Mouse (Mus musculus) neural tube, embryonic 15.5 days (tissue): ENCODE measurements around the gene Cyb561d1. TPM values are rescaled to one million over a fixed set of nuclear protein-coding genes. Genes with fewer than 3 reads are reported as not detected.
"Not testable (repeated sequence)": the region's sequence is repeated elsewhere in the genome, so short reads cannot be mapped to it uniquely, and the experiment has no call there.

Experiments
- ATAC-seq: fragments of 200-750 bp; cut with Nextera tagmentation; 2 replicates; pipeline ENCODE4 v1.8.0; 2017; ENCODE audit warnings: mild to moderate bottlenecking, moderate TSS enrichment, moderate library complexity; ENCODE audit not compliant: low FRiP score
- H3K27ac ChIP-seq: fragments of 300-500 bp; sonication (generic); replicated peaks from 2 replicates; pipeline ENCODE4 v1.5.1; 2015; ENCODE audit warnings: mild to moderate bottlenecking, inconsistent platforms
- H3K27me3 ChIP-seq: fragments of 300-500 bp; sonication (generic); replicated peaks from 2 replicates; pipeline ENCODE4 v1.6.1; 2015; ENCODE audit warnings: inconsistent platforms
- H3K36me3 ChIP-seq: fragments of 300-500 bp; sonication (generic); 2 replicates; pipeline ENCODE4 v1.6.1; 2015; ENCODE audit warnings: inconsistent platforms
- H3K4me1 ChIP-seq: fragments of 300-500 bp; sonication (generic); 2 replicates; pipeline ENCODE4 v1.6.1; 2015; ENCODE audit warnings: inconsistent platforms
- H3K4me2 ChIP-seq: fragments of 300-500 bp; sonication (generic); 2 replicates; pipeline ENCODE4 v1.6.1; 2015; ENCODE audit warnings: inconsistent platforms, mild to moderate bottlenecking, moderate library complexity
- H3K4me3 ChIP-seq: fragments of 300-500 bp; sonication (generic); replicated peaks from 2 replicates; pipeline ENCODE4 v1.5.1; 2015; ENCODE audit warnings: mild to moderate bottlenecking, inconsistent platforms
- H3K9ac ChIP-seq: fragments of 300-500 bp; sonication (generic); replicated peaks from 2 replicates; pipeline ENCODE4 v1.6.1; 2015; ENCODE audit warnings: mild to moderate bottlenecking, inconsistent platforms
- H3K9me3 ChIP-seq: fragments of 300-500 bp; sonication (generic); replicated peaks from 2 replicates; pipeline ENCODE4 v1.6.1; 2016; ENCODE audit warnings: inconsistent platforms
- WGBS: fragments of 180-500 bp; shearing (Covaris S2); methylation state at CpG from one replicate; pipeline ENCODE4 v1.1.7; 2015; ENCODE audit warnings: mixed read lengths; 5-methylcytosine and 5-hydroxymethylcytosine counted together
- polyA plus RNA-seq: library from polyadenylated mRNA; unstranded; fragments of >200 nt; fragmentation: Nextera tagmentation; extraction: Ambion mirVana; gene quantifications from 2 replicates; pipeline ENCODE4 v1.2.1, GENCODE M21; 2015

Gene Cyb561d1
- polyA plus RNA-seq: 3.1 TPM in 2 replicates

GRCm38 (mm10) chr3:108200329-108201323, at the start of gene Cyb561d1:
TSS of gene Cyb561d1 (minus strand) at chr3:108201212.
- 4% methylated on average over 44 of the region's 44 CpGs for WGBS
- peak within 1 kb of the TSS; percentile 81 for H3K4me2 ChIP-seq

GRCm38 (mm10) chr3:108246857-108247256, 45.8 kb upstream of the Cyb561d1 start:
- no peak overlapping the region for H3K9ac ChIP-seq
- H3K27me3 ChIP-seq: no peaks in the 10 kb centered on the region
- no peaks in the 10 kb centered on the region for H3K36me3 ChIP-seq
- H3K4me1 ChIP-seq: no peaks in the 10 kb centered on the region
- H3K9me3 ChIP-seq: no peaks in the 10 kb centered on the region
- no peak overlapping the region for H3K27ac ChIP-seq
- ATAC-seq: no peak
- H3K4me2 ChIP-seq: no peak overlapping the region
- 87% methylated on average over 2 of the region's 2 CpGs for WGBS
- H3K4me3 ChIP-seq: no peak overlapping the region

More at GRCm38 (mm10) chr3:108200329-108201323, at the start of gene Cyb561d1:
- Histone ChIP-seq H3K36me3 (peaks cover 36% of the 10 kb centered on the region), H3K9me3 (no peaks in the 10 kb centered on the region), H3K27me3 (no peaks in the 10 kb centered on the region), H3K4me1 (peaks cover 49% of the 10 kb centered on the region), H3K9ac (peak within 1 kb of the TSS; percentile 65), H3K4me3 (peak within 1 kb of the TSS; percentile 60), H3K27ac (peak within 1 kb of the TSS; percentile 84)
- peak; percentile 80 for ATAC-seq

GRCm38 (mm10) chr3:108241243-108241839, 40.3 kb upstream of the Cyb561d1 start:
- no peak overlapping the region for H3K4me2 ChIP-seq
- H3K9ac ChIP-seq: no peak overlapping the region
- no peaks in the 10 kb centered on the region for H3K27me3 ChIP-seq
- no peaks in the 10 kb centered on the region for H3K36me3 ChIP-seq
- no peak overlapping the region for H3K27ac ChIP-seq
- H3K4me3 ChIP-seq: no peak overlapping the region
- H3K4me1 ChIP-seq: no peaks in the 10 kb centered on the region
- WGBS: 93% methylated on average over 3 of the region's 3 CpGs
- H3K9me3 ChIP-seq: no peaks in the 10 kb centered on the region; the same call in 1 of the 2 replicates
- ATAC-seq: no peak

GRCm38 (mm10) chr3:108237474-108238102, 36.6 kb upstream of the Cyb561d1 start:
- H3K27me3 ChIP-seq, ATAC-seq: not testable (repeated sequence)
- WGBS: 90% methylated on average over 4 of the region's 4 CpGs

GRCm38 (mm10) chr3:108231646-108232045, 30.6 kb upstream of the Cyb561d1 start:
- peaks cover 2% of the 10 kb centered on the region for H3K4me1 ChIP-seq
- 83% methylated on average over 4 of the region's 4 CpGs for WGBS
- ATAC-seq: no peak
- no peaks in the 10 kb centered on the region for H3K9me3 ChIP-seq
- H3K36me3 ChIP-seq: no peaks in the 10 kb centered on the region
- H3K4me2 ChIP-seq: no peak overlapping the region
- peaks cover 14% of the 10 kb centered on the region for H3K27me3 ChIP-seq
- H3K4me3 ChIP-seq: no peak overlapping the region
- no peak overlapping the region for H3K27ac ChIP-seq
- no peak overlapping the region for H3K9ac ChIP-seq

More at GRCm38 (mm10) chr3:108237474-108238102, 36.6 kb upstream of the Cyb561d1 start:
- H3K9ac ChIP-seq, H3K4me2 ChIP-seq, H3K36me3 ChIP-seq, H3K4me1 ChIP-seq, H3K27ac ChIP-seq, H3K9me3 ChIP-seq, H3K4me3 ChIP-seq: not testable (repeated sequence)

- H3K9ac ChIP-seq: no peak overlapping the region
- 80% methylated on average over 2 of the region's 2 CpGs for WGBS
- no peaks in the 10 kb centered on the region for H3K9me3 ChIP-seq
- peaks cover 50% of the 10 kb centered on the region for H3K27me3 ChIP-seq
- H3K36me3 ChIP-seq: no peaks in the 10 kb centered on the region
- H3K27ac ChIP-seq: no peak overlapping the region
- H3K4me3 ChIP-seq: no peak overlapping the region
- no peak overlapping the region for H3K4me2 ChIP-seq
- no peak for ATAC-seq
- peaks cover 13% of the 10 kb centered on the region for H3K4me1 ChIP-seq
These were observed 26.5 kb upstream of the Cyb561d1 start for GRCm38 (mm10) chr3:108227521-108227920.

- Histone ChIP-seq H3K9me3 (no peaks in the 10 kb centered on the region), H3K36me3 (no peaks in the 10 kb centered on the region), H3K9ac (peak within 1 kb of the TSS; percentile 37), H3K27me3 (peaks cover 56% of the 10 kb centered on the region), H3K4me2 (peak within 1 kb of the TSS; percentile 72), H3K27ac (no peak within 1 kb of the TSS), H3K4me1 (peaks cover 13% of the 10 kb centered on the region), H3K4me3 (peak within 1 kb of the TSS; percentile 42)
- WGBS: 2% methylated on average over 44 of the region's 44 CpGs
- no peak; the same call in 1 of the 2 replicates for ATAC-seq
These were observed 25.7 kb upstream of the Cyb561d1 start, which contains the start of gene Sypl2 for GRCm38 (mm10) chr3:108226558-108227350. TSS of gene Sypl2 (minus strand) at chr3:108226648.

- H3K27ac ChIP-seq: no peak overlapping the region
- WGBS: 2% methylated on average over 66 of the region's 67 CpGs
- H3K4me2 ChIP-seq: peak overlapping the region; percentile 72
- H3K27me3 ChIP-seq: peaks cover 56% of the 10 kb centered on the region
- peak overlapping the region; percentile 42 for H3K4me3 ChIP-seq
- peaks cover 13% of the 10 kb centered on the region for H3K4me1 ChIP-seq
- ATAC-seq: no peak; the same call in 1 of the 2 replicates
- H3K36me3 ChIP-seq: no peaks in the 10 kb centered on the region
- H3K9ac ChIP-seq: peak overlapping the region; percentile 37
- H3K9me3 ChIP-seq: no peaks in the 10 kb centered on the region
These were observed 24.9 kb upstream of the Cyb561d1 start for GRCm38 (mm10) chr3:108225711-108226557.

- Histone ChIP-seq H3K4me1 (peaks cover under 1% of the 10 kb centered on the region; the same call in 1 of the 2 replicates), H3K27me3 (peaks cover 32% of the 10 kb centered on the region), H3K9ac (no peak overlapping the region), H3K27ac (no peak overlapping the region), H3K36me3 (no peaks in the 10 kb centered on the region), H3K4me2 (no peak overlapping the region), H3K4me3 (no peak overlapping the region), H3K9me3 (no peaks in the 10 kb centered on the region)
- ATAC-seq: no peak
- 83% methylated on average over 3 of the region's 3 CpGs for WGBS
These were observed 19.6 kb upstream of the Cyb561d1 start for GRCm38 (mm10) chr3:108220661-108221060.

GRCm38 (mm10) chr3:108214734-108215133, 13.7 kb upstream of the Cyb561d1 start:
- Histone ChIP-seq H3K36me3 (no peaks in the 10 kb centered on the region), H3K4me3 (no peak overlapping the region), H3K4me1 (peaks cover 12% of the 10 kb centered on the region), H3K27me3 (no peaks in the 10 kb centered on the region), H3K9me3 (no peaks in the 10 kb centered on the region), H3K27ac (no peak overlapping the region), H3K4me2 (no peak overlapping the region), H3K9ac (no peak overlapping the region)
- 27% methylated on average over 5 of the region's 5 CpGs for WGBS
- ATAC-seq: no peak
